Mouse (Mus musculus): ENCODE results near the gene Rab34. TPM values are rescaled to one million over a fixed set of nuclear protein-coding genes. Genes with fewer than 3 reads are reported as not detected.

The Rab34 gene
- polyA plus RNA-seq, 1 experiment = 78.1 TPM

- H3K36me3 ChIP-seq (ENCODE audit: control insufficient read depth, insufficient read depth, low read length) = peaks cover 4% of the 10 kb centered on the region
- no peak for TF ChIP-seq CTCF (conservative IDR thresholded peaks at IDR 0.05; ENCODE audit: insufficient read depth, insufficient read length, low read depth, low read length)
- TF ChIP-seq POLR2A (IDR thresholded peaks at IDR 0.05; ENCODE audit: low read depth, low read length) = no peak
- no peaks in the 10 kb centered on the region for H3K27me3 ChIP-seq (replicated peaks; ENCODE audit: control insufficient read depth, insufficient read depth, low read length)
- no peak overlapping the region for H3K27ac ChIP-seq (ENCODE audit: insufficient read depth, low read depth, low read length)
- 67% methylated on average over 3 of the region's 3 CpGs for WGBS
- peaks cover 31% of the 10 kb centered on the region for H3K4me1 ChIP-seq (ENCODE audit: control insufficient read depth, insufficient read depth, low read length)
- DNase-seq = no peak
- H3K4me3 ChIP-seq (ENCODE audit: insufficient read depth, low read depth, low read length) = no peak overlapping the region
Measured at GRCm38 (mm10) chr11:78160675-78161074, 27.6 kb upstream of the Rab34 start.

- DNase-seq = no peak
- Histone ChIP-seq H3K27me3 (replicated peaks; ENCODE audit: control insufficient read depth, insufficient read depth, low read length) (no peaks in the 10 kb centered on the region), H3K27ac (ENCODE audit: insufficient read depth, low read depth, low read length) (0 out of 2 replicates have a peak overlapping the region, but pooled peaks have one; percentile 3), H3K36me3 (ENCODE audit: control insufficient read depth, insufficient read depth, low read length) (peaks cover 4% of the 10 kb centered on the region), H3K4me1 (ENCODE audit: control insufficient read depth, insufficient read depth, low read length) (peaks cover 33% of the 10 kb centered on the region), H3K4me3 (ENCODE audit: insufficient read depth, low read depth, low read length) (no peak overlapping the region)
- TF ChIP-seq POLR2A (IDR thresholded peaks at IDR 0.05; ENCODE audit: low read depth, low read length) (no peak), CTCF (conservative IDR thresholded peaks at IDR 0.05; ENCODE audit: insufficient read depth, insufficient read length, low read depth, low read length) (no peak)
- WGBS = 76% methylated on average over 14 of the region's 14 CpGs
Measured at GRCm38 (mm10) chr11:78161169-78161568, 27.1 kb upstream of the Rab34 start.

GRCm38 (mm10) chr11:78161968-78162367, 26.3 kb upstream of the Rab34 start:
- 10% methylated on average over 4 of the region's 4 CpGs for WGBS
- Histone ChIP-seq H3K27ac (ENCODE audit: insufficient read depth, low read depth, low read length) (peak overlapping the region; percentile 48), H3K4me1 (ENCODE audit: control insufficient read depth, insufficient read depth, low read length) (peaks cover 40% of the 10 kb centered on the region), H3K36me3 (ENCODE audit: control insufficient read depth, insufficient read depth, low read length) (peaks cover 4% of the 10 kb centered on the region), H3K27me3 (replicated peaks; ENCODE audit: control insufficient read depth, insufficient read depth, low read length) (no peaks in the 10 kb centered on the region), H3K4me3 (ENCODE audit: insufficient read depth, low read depth, low read length) (no peak overlapping the region)
- no peak for TF ChIP-seq CTCF (conservative IDR thresholded peaks at IDR 0.05; ENCODE audit: insufficient read depth, insufficient read length, low read depth, low read length)
- no peak for DNase-seq

- no peak overlapping the region for H3K4me3 ChIP-seq (ENCODE audit: insufficient read depth, low read depth, low read length)
- H3K36me3 ChIP-seq (ENCODE audit: control insufficient read depth, insufficient read depth, low read length) = peaks cover 4% of the 10 kb centered on the region
- DNase-seq = peak; percentile 67
- WGBS = 28% methylated on average over 6 of the region's 6 CpGs
- no peak for TF ChIP-seq CTCF (conservative IDR thresholded peaks at IDR 0.05; ENCODE audit: insufficient read depth, insufficient read length, low read depth, low read length)
- no peak for TF ChIP-seq POLR2A (IDR thresholded peaks at IDR 0.05; ENCODE audit: low read depth, low read length)
- peaks cover 41% of the 10 kb centered on the region for H3K4me1 ChIP-seq (ENCODE audit: control insufficient read depth, insufficient read depth, low read length)
- H3K27me3 ChIP-seq (replicated peaks; ENCODE audit: control insufficient read depth, insufficient read depth, low read length) = no peaks in the 10 kb centered on the region
- H3K27ac ChIP-seq (ENCODE audit: insufficient read depth, low read depth, low read length) = peak overlapping the region; percentile 48
Measured at GRCm38 (mm10) chr11:78162504-78162903, 25.7 kb upstream of the Rab34 start.

DNA sequence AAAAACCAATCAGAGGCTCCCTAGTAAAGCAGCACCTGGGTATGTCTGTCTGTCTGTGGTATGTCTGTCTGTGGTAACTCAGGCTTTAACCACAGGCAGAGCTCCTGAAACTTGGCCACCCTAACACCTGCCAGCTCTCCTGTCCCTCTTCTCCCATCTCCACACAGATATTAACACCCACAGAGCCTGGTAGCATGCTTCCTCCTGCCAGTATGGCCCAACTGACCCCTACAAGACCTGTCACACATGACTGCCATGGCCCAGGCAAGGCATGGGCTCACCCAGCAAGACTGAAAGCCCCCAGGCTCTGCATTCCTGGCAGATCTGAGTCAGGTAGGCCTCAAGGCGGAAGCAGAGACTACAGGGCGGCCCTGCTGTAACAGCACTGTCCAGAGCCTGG, 25.2 kb upstream of the Rab34 start:
- H3K36me3 ChIP-seq (ENCODE audit: control insufficient read depth, insufficient read depth, low read length) = peaks cover 4% of the 10 kb centered on the region
- no peak for DNase-seq
- H3K27me3 ChIP-seq (replicated peaks; ENCODE audit: control insufficient read depth, insufficient read depth, low read length) = no peaks in the 10 kb centered on the region
- H3K4me1 ChIP-seq (ENCODE audit: control insufficient read depth, insufficient read depth, low read length) = peaks cover 41% of the 10 kb centered on the region
- TF ChIP-seq POLR2A (IDR thresholded peaks at IDR 0.05; ENCODE audit: low read depth, low read length) (no peak), CTCF (conservative IDR thresholded peaks at IDR 0.05; ENCODE audit: insufficient read depth, insufficient read length, low read depth, low read length) (no peak)
- peak overlapping the region; percentile 48 for H3K27ac ChIP-seq (ENCODE audit: insufficient read depth, low read depth, low read length)
- peak overlapping the region; percentile 88 for H3K4me3 ChIP-seq (ENCODE audit: insufficient read depth, low read depth, low read length)
- WGBS = 44% methylated on average over 2 of the region's 2 CpGs

GRCm38 (mm10) chr11:78163681-78164603, 24.3 kb upstream of the Rab34 start:
- H3K4me3 ChIP-seq (ENCODE audit: insufficient read depth, low read depth, low read length) = peak overlapping the region; percentile 88
- 3% methylated on average over 22 of the region's 22 CpGs for WGBS
- TF ChIP-seq POLR2A (IDR thresholded peaks at IDR 0.05; ENCODE audit: low read depth, low read length) = no peak
- TF ChIP-seq CTCF (conservative IDR thresholded peaks at IDR 0.05; ENCODE audit: insufficient read depth, insufficient read length, low read depth, low read length) = no peak

GRCm38 (mm10) chr11:78164604-78164923, 23.7 kb upstream of the Rab34 start:
- DNase-seq = no peak
- H3K36me3 ChIP-seq (ENCODE audit: control insufficient read depth, insufficient read depth, low read length) = peaks cover 4% of the 10 kb centered on the region
- TF ChIP-seq POLR2A (IDR thresholded peaks at IDR 0.05; ENCODE audit: low read depth, low read length) = no peak
- TF ChIP-seq CTCF (conservative IDR thresholded peaks at IDR 0.05; ENCODE audit: insufficient read depth, insufficient read length, low read depth, low read length) = no peak
- peaks cover 38% of the 10 kb centered on the region for H3K4me1 ChIP-seq (ENCODE audit: control insufficient read depth, insufficient read depth, low read length)
- 1% methylated on average over 14 of the region's 14 CpGs for WGBS
- H3K4me3 ChIP-seq (ENCODE audit: insufficient read depth, low read depth, low read length) = peak overlapping the region; percentile 88
- H3K27ac ChIP-seq (ENCODE audit: insufficient read depth, low read depth, low read length) = peak overlapping the region; percentile 95
- no peaks in the 10 kb centered on the region for H3K27me3 ChIP-seq (replicated peaks; ENCODE audit: control insufficient read depth, insufficient read depth, low read length)

More at GRCm38 (mm10) chr11:78163681-78164603, 24.3 kb upstream of the Rab34 start:
- H3K27me3 ChIP-seq (replicated peaks; ENCODE audit: control insufficient read depth, insufficient read depth, low read length) = no peaks in the 10 kb centered on the region
- peaks cover 4% of the 10 kb centered on the region for H3K36me3 ChIP-seq (ENCODE audit: control insufficient read depth, insufficient read depth, low read length)
- peaks cover 41% of the 10 kb centered on the region for H3K4me1 ChIP-seq (ENCODE audit: control insufficient read depth, insufficient read depth, low read length)
- peak; percentile 81 for DNase-seq
- H3K27ac ChIP-seq (ENCODE audit: insufficient read depth, low read depth, low read length) = peak overlapping the region; percentile 95
